8 mouse cellular contexts compared by ENCODE assay signal in genomic region chr5:120694695-120695074, GRCm38 (mm10). TPM values are rescaled to one million over a fixed set of nuclear protein-coding genes. Genes with fewer than 3 reads are reported as not detected.
DNase-seq lines count a peak whose midpoint lies in the region; ATAC-seq and TF ChIP-seq lines count a peak whose summit lies in the region.

No protein-coding gene starts in this region.

- 4% methylated on average over 41 of the region's 41 CpGs for WGBS in heart, embryonic 16.5 days
- WGBS in stomach, embryonic 14.5 days = 11% methylated on average over 41 of the region's 41 CpGs
- 24% methylated on average over 37 of the region's 41 CpGs for WGBS in stomach, postnatal 0 days
- WGBS in forebrain, embryonic 15.5 days = 3% methylated on average over 41 of the region's 41 CpGs

- H3K36me3 ChIP-seq in heart, embryonic 16.5 days (ENCODE audit: control insufficient read depth, insufficient read depth) = no peaks in the 10 kb centered on the region
- no peaks in the 10 kb centered on the region for H3K36me3 ChIP-seq in stomach, embryonic 14.5 days (ENCODE audit: control insufficient read depth, insufficient read depth, low read length)
- no peaks in the 10 kb centered on the region for H3K36me3 ChIP-seq in stomach, postnatal 0 days (ENCODE audit: control insufficient read depth, insufficient read depth, low read length)
- peaks cover 17% of the 10 kb centered on the region for H3K36me3 ChIP-seq in forebrain, embryonic 15.5 days
- H3K36me3 ChIP-seq in splenic B cell, adult 2 months (ENCODE audit: control insufficient read depth, insufficient read depth, low read length, poor library complexity, severe bottlenecking) = no peaks in the 10 kb centered on the region; the same call in none of the 2 replicates

- H3K4me1 ChIP-seq in heart, embryonic 16.5 days (ENCODE audit: control insufficient read depth, insufficient read depth, low read length) = no peaks in the 10 kb centered on the region
- no peaks in the 10 kb centered on the region for H3K4me1 ChIP-seq in stomach, embryonic 14.5 days (ENCODE audit: control insufficient read depth, insufficient read depth, low read length)
- no peaks in the 10 kb centered on the region for H3K4me1 ChIP-seq in stomach, postnatal 0 days (replicated peaks; ENCODE audit: control insufficient read depth, insufficient read depth)
- H3K4me1 ChIP-seq in forebrain, embryonic 15.5 days = peaks cover 28% of the 10 kb centered on the region

- peak overlapping the region; percentile 36 for H3K4me3 ChIP-seq in heart, embryonic 16.5 days (ENCODE audit: low read length)
- no peak overlapping the region for H3K4me3 ChIP-seq in stomach, embryonic 14.5 days (ENCODE audit: low read depth, low read length)
- H3K4me3 ChIP-seq in stomach, postnatal 0 days (ENCODE audit: low read depth, low read length) = no peak overlapping the region
- no peak overlapping the region for H3K4me3 ChIP-seq in forebrain, embryonic 15.5 days

- ATAC-seq in heart, embryonic 16.5 days (replicated peaks; ENCODE audit: extremely low read depth, insufficient read depth, low FRiP score) = no peak
- ATAC-seq in stomach, embryonic 14.5 days (ENCODE audit: insufficient number of reproducible peaks, insufficient read depth, low FRiP score, low read depth) = no peak
- no peak for ATAC-seq in stomach, postnatal 0 days (ENCODE audit: low FRiP score, low TSS enrichment)
- ATAC-seq in forebrain, embryonic 15.5 days (replicated peaks) = no peak

- intact Hi-C loops in heart, postnatal 25 days (cut with DNase I) = no loop called here

- no peak for TF ChIP-seq EP300 in stomach, postnatal 0 days (optimal IDR thresholded peaks at IDR 0.05)

- peak overlapping the region; percentile 32 for H3K4me2 ChIP-seq in heart, embryonic 16.5 days (ENCODE audit: low read depth, low read length)
- 0 out of 2 replicates have a peak overlapping the region, but pooled peaks have one; percentile 20 for H3K4me2 ChIP-seq in stomach, embryonic 14.5 days (replicated peaks; ENCODE audit: low read depth, low read length)
- no peak overlapping the region for H3K4me2 ChIP-seq in stomach, postnatal 0 days (replicated peaks; ENCODE audit: low read depth)
- peak overlapping the region; percentile 11; the same call in 1 of the 2 replicates for H3K4me2 ChIP-seq in forebrain, embryonic 15.5 days (replicated peaks)

- no peak for DNase-seq in heart, postnatal 25 days (ENCODE audit: low spot score)
- DNase-seq in stomach, postnatal 0 days (ENCODE audit: low spot score) = no peak
- peak; percentile 55 for DNase-seq in splenic B cell, adult 2 months (ENCODE audit: low read depth, low spot score)
- DNase-seq in right cerebral cortex, postnatal 14 days = no peak
- DNase-seq in layer of hippocampus, adult 8-10 months (ENCODE audit: low spot score in 2 of 2) = no peak

- no peaks in the 10 kb centered on the region for H3K9me3 ChIP-seq in heart, embryonic 16.5 days (replicated peaks; ENCODE audit: control insufficient read depth, low read length)
- H3K9me3 ChIP-seq in stomach, embryonic 14.5 days (ENCODE audit: control insufficient read depth, low read depth, low read length) = no peaks in the 10 kb centered on the region
- H3K9me3 ChIP-seq in stomach, postnatal 0 days (ENCODE audit: control insufficient read depth, low read length) = no peaks in the 10 kb centered on the region
- no peaks in the 10 kb centered on the region for H3K9me3 ChIP-seq in forebrain, embryonic 15.5 days

- peaks cover 75% of the 10 kb centered on the region for H3K27me3 ChIP-seq in heart, embryonic 16.5 days (ENCODE audit: control insufficient read depth, insufficient read depth, low read length)
- peaks cover 27% of the 10 kb centered on the region for H3K27me3 ChIP-seq in stomach, embryonic 14.5 days (ENCODE audit: control insufficient read depth, insufficient read depth, low read length)
- H3K27me3 ChIP-seq in stomach, postnatal 0 days (ENCODE audit: control insufficient read depth, insufficient read depth, low read length) = no peaks in the 10 kb centered on the region
- peaks cover 26% of the 10 kb centered on the region for H3K27me3 ChIP-seq in forebrain, embryonic 15.5 days
- H3K27me3 ChIP-seq in splenic B cell, adult 2 months (ENCODE audit: control insufficient read depth, insufficient read depth, low read length, poor library complexity, severe bottlenecking) = no peaks in the 10 kb centered on the region

- H3K9ac ChIP-seq in heart, embryonic 16.5 days (ENCODE audit: low read length) = 0 out of 2 replicates have a peak overlapping the region, but pooled peaks have one; percentile 12
- H3K9ac ChIP-seq in stomach, embryonic 14.5 days (replicated peaks; ENCODE audit: low read depth, low read length) = no peak overlapping the region
- no peak overlapping the region for H3K9ac ChIP-seq in stomach, postnatal 0 days (ENCODE audit: low read length)
- H3K9ac ChIP-seq in forebrain, embryonic 15.5 days (replicated peaks) = no peak overlapping the region

- H3K27ac ChIP-seq in heart, embryonic 16.5 days (ENCODE audit: low read length) = no peak overlapping the region
- H3K27ac ChIP-seq in stomach, embryonic 14.5 days (ENCODE audit: low read length) = no peak overlapping the region
- no peak overlapping the region for H3K27ac ChIP-seq in stomach, postnatal 0 days (replicated peaks)
- H3K27ac ChIP-seq in forebrain, embryonic 15.5 days (replicated peaks) = no peak overlapping the region

- TF ChIP-seq CTCF in stomach, postnatal 0 days (IDR thresholded peaks at IDR 0.05; ENCODE audit: low read depth) = no peak

RNA-seq across cellular contexts. Expression of gene Dtx1, which starts 17.0 kb away (rescaled TPM):
- polyA plus RNA-seq in heart, embryonic 16.5 days (2015; fragmentation: Nextera tagmentation; extraction: Ambion mirVana) = 6.7 and 11.2 TPM in 2 replicates
- 1 to 10 TPM; 1.8 to 1.9 TPM for total RNA-seq in heart, postnatal 25 days (2021)
- 5.2 and 5.9 TPM in 2 replicates for polyA plus RNA-seq in stomach, embryonic 14.5 days (2014; fragmentation: Nextera tagmentation; extraction: Ambion mirVana)
- 2.0 and 3.1 TPM in 2 replicates for polyA plus RNA-seq in stomach, postnatal 0 days (2015; fragmentation: Nextera tagmentation; extraction: Ambion mirVana)
- 48.2 and 52.8 TPM in 2 replicates for polyA plus RNA-seq in forebrain, embryonic 15.5 days (2015; fragmentation: Nextera tagmentation; extraction: Ambion mirVana)
- 10 to 100 TPM; 62.9 to 71.1 (median 66.9) TPM for total RNA-seq in layer of hippocampus, adult 8-10 months (2022)

RNA-seq across cellular contexts. Expression of gene Rasal1, which starts 46.1 kb away (rescaled TPM):
- polyA plus RNA-seq in heart, embryonic 16.5 days (2015; fragmentation: Nextera tagmentation; extraction: Ambion mirVana) = 0.70 and 0.74 TPM in 2 replicates
- total RNA-seq in heart, postnatal 25 days (2021) = not detected
- 0.07 and 0.18 TPM in 2 replicates for polyA plus RNA-seq in stomach, embryonic 14.5 days (2014; fragmentation: Nextera tagmentation; extraction: Ambion mirVana)
- 0.08 and 0.44 TPM in 2 replicates for polyA plus RNA-seq in stomach, postnatal 0 days (2015; fragmentation: Nextera tagmentation; extraction: Ambion mirVana)
- 2.7 and 4.2 TPM in 2 replicates for polyA plus RNA-seq in forebrain, embryonic 15.5 days (2015; fragmentation: Nextera tagmentation; extraction: Ambion mirVana)
- total RNA-seq in layer of hippocampus, adult 8-10 months (2022) = 100 to 1,000 TPM in 2 of 4 experiments, 10 to 100 TPM in 2; 84.4 to 112 (median 96.9) TPM

RNA-seq across cellular contexts. Expression of gene Oas2, which starts 55.0 kb away (rescaled TPM):
- polyA plus RNA-seq in heart, embryonic 16.5 days (2015; fragmentation: Nextera tagmentation; extraction: Ambion mirVana) = 0.22 and 0.46 TPM in 2 replicates
- under 1 TPM; 0.57 to 0.78 TPM for total RNA-seq in heart, postnatal 25 days (2021)
- 0.58 and 0.70 TPM in 2 replicates for polyA plus RNA-seq in stomach, embryonic 14.5 days (2014; fragmentation: Nextera tagmentation; extraction: Ambion mirVana)
- 0.59 and 0.74 TPM in 2 replicates for polyA plus RNA-seq in stomach, postnatal 0 days (2015; fragmentation: Nextera tagmentation; extraction: Ambion mirVana)
- polyA plus RNA-seq in forebrain, embryonic 15.5 days (2015; fragmentation: Nextera tagmentation; extraction: Ambion mirVana) = 0.08 and 0.14 TPM in 2 replicates
- under 1 TPM; 0.12 to 0.65 (median 0.40) TPM for total RNA-seq in layer of hippocampus, adult 8-10 months (2022)
